20 mouse cellular contexts compared by ENCODE assay signal in the genomic region with DNA sequence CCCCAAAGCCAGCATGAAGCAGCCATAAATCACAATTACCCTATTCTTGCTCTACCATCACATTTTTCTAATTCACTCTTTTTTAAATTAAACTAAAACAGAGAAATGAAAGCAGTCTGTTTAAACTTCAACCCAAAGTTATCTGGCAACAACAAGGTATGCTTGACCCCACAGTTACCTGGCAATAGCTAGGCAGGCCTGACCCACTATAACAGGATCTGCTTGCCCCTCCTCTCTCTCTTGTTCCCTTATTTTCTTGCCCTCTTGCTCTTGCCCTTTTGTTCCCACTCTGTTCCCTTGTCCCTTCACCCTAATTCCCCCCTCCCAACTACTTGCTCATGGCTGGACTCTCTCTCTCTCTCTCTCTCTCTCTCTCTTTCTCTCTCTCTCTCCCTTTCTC. TPM values are rescaled to one million over a fixed set of nuclear protein-coding genes. Genes with fewer than 3 reads are reported as not detected.
"Had no signal": no experiment of that assay in that cellular context is flagged by ENCODE, and none has a peak within 500 bp of the region (broad histone marks: within the 10 kb centered on the region; RNA-seq: fewer than 3 reads in every experiment).

No protein-coding gene starts in this region.

RNA-seq across cellular contexts. Expression of a gene that starts 10.3 kb away (rescaled TPM):
- polyA plus RNA-seq: cerebellum, adult 2 months; cortical plate, adult 2 months; embryonic facial prominence, embryonic 10.5 days; embryonic facial prominence, embryonic 11.5 days; embryonic facial prominence, embryonic 12.5 days; embryonic facial prominence, embryonic 13.5 days; embryonic facial prominence, embryonic 14.5 days; embryonic facial prominence, embryonic 15.5 days; erythroblast, embryonic 14.5 days; forebrain, embryonic 10.5 days; forebrain, embryonic 11.5 days; forebrain, embryonic 12.5 days; forebrain, embryonic 13.5 days; forebrain, embryonic 14.5 days; forebrain, embryonic 15.5 days; forebrain, embryonic 16.5 days; forebrain, postnatal 0 days; frontal cortex, adult 2 months; gonadal fat pad, adult 2 months; heart, adult 2 months had no signal
